ENCODE assay signal across 17 mouse cellular contexts in genomic region chr3:130304827-130305226, GRCm38 (mm10).
DNase-seq lines count a peak whose midpoint lies in the region; ATAC-seq and TF ChIP-seq lines count a peak whose summit lies in the region.
"Had no signal": no experiment of that assay in that cellular context is flagged by ENCODE, and none has a peak within 500 bp of the region (broad histone marks: within the 10 kb centered on the region; RNA-seq: fewer than 3 reads in every experiment).

No protein-coding gene starts in this region.

- ATAC-seq in forebrain, embryonic 14.5 days = peak; percentile 68; the same call in 1 of the 2 replicates
- ATAC-seq: intestine, postnatal 0 days; lung, postnatal 0 days had no signal

- no peaks in the 10 kb centered on the region for H3K27me3 ChIP-seq in forebrain, embryonic 14.5 days (replicated peaks; ENCODE audit: control insufficient read depth, insufficient read depth, low read length)
- H3K27me3 ChIP-seq in forebrain, embryonic 10.5 days (ENCODE audit: poor library complexity, severe bottlenecking) = no peaks in the 10 kb centered on the region
- no peaks in the 10 kb centered on the region for H3K27me3 ChIP-seq in limb, embryonic 10.5 days (ENCODE audit: low read depth, poor library complexity, severe bottlenecking)
- H3K27me3 ChIP-seq: neural tube, embryonic 12.5 days had no signal

- H3K4me3 ChIP-seq in forebrain, embryonic 14.5 days (ENCODE audit: low read depth, low read length) = no peak overlapping the region
- no peak overlapping the region for H3K4me3 ChIP-seq in forebrain, embryonic 10.5 days
- H3K4me3 ChIP-seq in layer of hippocampus, adult 2 months = no peak overlapping the region
- H3K4me3 ChIP-seq in limb, embryonic 10.5 days = no peak overlapping the region
- H3K4me3 ChIP-seq: heart, adult 2 months; neural tube, embryonic 12.5 days had no signal

- H3K36me3 ChIP-seq in forebrain, embryonic 14.5 days (ENCODE audit: control insufficient read depth, insufficient read depth, low read length) = no peaks in the 10 kb centered on the region
- no peaks in the 10 kb centered on the region for H3K36me3 ChIP-seq in forebrain, embryonic 10.5 days (replicated peaks)
- H3K36me3 ChIP-seq in limb, embryonic 10.5 days = no peaks in the 10 kb centered on the region
- H3K36me3 ChIP-seq: neural tube, embryonic 12.5 days had no signal

- no peak for TF ChIP-seq POLR2A in brain, embryonic 14.5 days (IDR thresholded peaks at IDR 0.05; ENCODE audit: borderline replicate concordance, extremely low read depth, insufficient read depth, insufficient read length, poor library complexity, severe bottlenecking)

- no peak overlapping the region for H3K4me2 ChIP-seq in forebrain, embryonic 14.5 days (ENCODE audit: low read length)
- H3K4me2 ChIP-seq: neural tube, embryonic 12.5 days had no signal

- peak; percentile 51 for DNase-seq in forebrain, embryonic 14.5 days (ENCODE audit: low spot score)
- DNase-seq in forebrain, embryonic 10.5 days (ENCODE audit: extremely low spot score, low spot score) = no peak
- peak; percentile 21 for DNase-seq in layer of hippocampus, adult 9-11 months
- DNase-seq in layer of hippocampus, adult 2 months (ENCODE audit: low spot score in 2 of 2) = no peak
- DNase-seq in brain, embryonic 14.5 days (ENCODE audit: low read depth) = peak; percentile 78
- no peak for DNase-seq in limb, embryonic 10.5 days (ENCODE audit: low spot score)
- DNase-seq in kidney, postnatal 36 days = no peak
- DNase-seq: adrenal gland, postnatal 25 days; cerebellum, adult 11-12 months; gastrocnemius, postnatal 14 days; heart, adult 2 months; heart, postnatal 4 days; liver; thymus, postnatal 36 days had no signal

- no peak overlapping the region for H3K9ac ChIP-seq in forebrain, embryonic 14.5 days (ENCODE audit: low read length)
- H3K9ac ChIP-seq: neural tube, embryonic 12.5 days had no signal

- H3K27ac ChIP-seq in forebrain, embryonic 14.5 days (ENCODE audit: low read depth, low read length) = no peak overlapping the region
- H3K27ac ChIP-seq in forebrain, embryonic 10.5 days = no peak overlapping the region
- no peak overlapping the region for H3K27ac ChIP-seq in layer of hippocampus, adult 2 months
- peak overlapping the region; percentile 56 for H3K27ac ChIP-seq in limb, embryonic 10.5 days
- H3K27ac ChIP-seq: heart, adult 2 months; neural tube, embryonic 12.5 days had no signal

- WGBS in forebrain, embryonic 14.5 days = 58% methylated on average over 9 of the region's 9 CpGs
- WGBS in forebrain, embryonic 10.5 days = 90% methylated on average over 9 of the region's 9 CpGs
- WGBS in limb, embryonic 10.5 days = 91% methylated on average over 9 of the region's 9 CpGs

- no peaks in the 10 kb centered on the region for H3K9me3 ChIP-seq in forebrain, embryonic 14.5 days (replicated peaks; ENCODE audit: control insufficient read depth, low read length)
- no peaks in the 10 kb centered on the region for H3K9me3 ChIP-seq in forebrain, embryonic 10.5 days
- H3K9me3 ChIP-seq in limb, embryonic 10.5 days (replicated peaks) = no peaks in the 10 kb centered on the region
- H3K9me3 ChIP-seq: neural tube, embryonic 12.5 days had no signal

- H3K4me1 ChIP-seq in forebrain, embryonic 14.5 days (ENCODE audit: control insufficient read depth, insufficient read depth, low read length) = no peaks in the 10 kb centered on the region
- H3K4me1 ChIP-seq in forebrain, embryonic 10.5 days = peaks cover 9% of the 10 kb centered on the region
- peaks cover 49% of the 10 kb centered on the region for H3K4me1 ChIP-seq in limb, embryonic 10.5 days

- TF ChIP-seq CTCF in layer of hippocampus, adult 2 months (conservative IDR thresholded peaks at IDR 0.05) = no peak
- no peak for TF ChIP-seq CTCF in brain, embryonic 14.5 days (IDR thresholded peaks at IDR 0.05; ENCODE audit: borderline replicate concordance, extremely low read depth, insufficient read depth, insufficient read length)

Comparison
In these comparisons a context has a peak if more than half of its experiments do, and no peak if none do; other contexts are left out.
1. DNase-seq: peak in forebrain, embryonic 14.5 days (single experiment), layer of hippocampus, adult 9-11 months (single experiment) and brain, embryonic 14.5 days (single experiment); none in forebrain, embryonic 10.5 days (single experiment), layer of hippocampus, adult 2 months (0 of 2), limb, embryonic 10.5 days (single experiment) and kidney, postnatal 36 days (0 of 2).